Mouse (Mus musculus) spleen, adult 2 months (tissue): ENCODE measurements around the gene Dsp. TPM values are rescaled to one million over a fixed set of nuclear protein-coding genes. Genes with fewer than 3 reads are reported as not detected.

ENCODE experiments used
- DNase-seq, 2 experiments: peaks; one replicate each; pipeline versions ENCODE4 v3.0.0 to v3.0.0-alpha.2; 2012 to 2021; ENCODE audit warnings: low spot score in 2 of 2, low read depth in 1 of 2
- H3K27ac ChIP-seq: fragments of 200-500 bp; 2 replicates; pipeline ENCODE4 v1.5.1; 2012; ENCODE audit warnings: low read length, inconsistent platforms; ENCODE audit not compliant: insufficient read depth
- H3K27me3 ChIP-seq: fragments of 200-500 bp; 2 replicates; pipeline ENCODE4 v1.6.1; 2012; ENCODE audit warnings: mild to moderate bottlenecking, moderate library complexity, low read length, inconsistent platforms; ENCODE audit not compliant: control insufficient read depth, insufficient read depth
- H3K36me3 ChIP-seq: fragments of 200-500 bp; 2 replicates; pipeline ENCODE4 v1.6.1; 2012; ENCODE audit warnings: mild to moderate bottlenecking, low read length, inconsistent platforms; ENCODE audit not compliant: control insufficient read depth, insufficient read depth
- H3K4me1 ChIP-seq: fragments of 200-500 bp; 2 replicates; pipeline ENCODE4 v1.6.1; 2011; ENCODE audit warnings: inconsistent platforms; ENCODE audit not compliant: control insufficient read depth, insufficient read depth, insufficient read length
- H3K4me3 ChIP-seq: fragments of 200-500 bp; 2 replicates; pipeline ENCODE4 v1.5.1; 2011; ENCODE audit warnings: mild to moderate bottlenecking, inconsistent platforms; ENCODE audit not compliant: insufficient read depth, insufficient read length; ENCODE audit errors: extremely low read depth
- CTCF ChIP-seq: fragments of 200-500 bp; IDR thresholded peaks from 2 replicates; pipeline ENCODE4 v1.5.1; 2011; ENCODE audit warnings: mild to moderate bottlenecking, inconsistent platforms; ENCODE audit not compliant: insufficient read depth, insufficient read length, insufficient replicate concordance; ENCODE audit errors: extremely low read depth
- POLR2A ChIP-seq: fragments of 200-500 bp; IDR thresholded peaks from 2 replicates; pipeline ENCODE4 v1.6.1; 2011; ENCODE audit warnings: low read depth, low read length, inconsistent platforms
- WGBS: fragments of 180-500 bp; shearing (Covaris S2); methylation state at CpG from one replicate; pipeline ENCODE4 v1.1.7; 2018; 5-methylcytosine and 5-hydroxymethylcytosine counted together
- polyA plus RNA-seq: library from polyadenylated mRNA; depleted of rRNA; stranded (reverse); fragments of >200 nt; gene quantifications from 2 replicates; pipeline ENCODE4 v1.2.3, GENCODE M21; 2012

The Dsp gene
- polyA plus RNA-seq, 1 experiment = 0.08 TPM

DNA sequence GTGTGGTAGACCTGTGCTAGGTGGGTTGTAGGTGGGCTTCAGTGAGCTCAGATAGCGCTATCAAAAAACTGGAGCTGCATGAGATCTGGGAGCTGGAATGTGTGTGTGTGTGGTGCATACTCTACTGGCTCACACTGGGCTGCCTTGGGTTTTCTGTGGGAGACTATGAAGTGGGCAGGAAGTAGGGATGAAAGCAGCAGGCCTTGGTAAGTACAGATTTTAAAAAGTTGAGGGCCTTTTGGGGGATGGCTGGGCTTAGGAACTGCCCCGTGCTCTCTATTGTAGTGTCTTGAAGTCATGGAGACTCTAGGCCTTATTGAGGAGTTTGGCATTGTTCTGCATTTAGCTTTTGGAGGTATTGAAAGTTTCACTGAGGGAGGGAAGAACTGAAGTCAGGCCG lies 67.6 kb downstream of the Dsp start:
- no peak overlapping the region for H3K27ac ChIP-seq
- WGBS = 96% methylated on average over 3 of the region's 3 CpGs
- TF ChIP-seq CTCF (no peak), POLR2A (no peak)
- no peaks in the 10 kb centered on the region for H3K4me1 ChIP-seq
- no peak overlapping the region for H3K4me3 ChIP-seq
- H3K36me3 ChIP-seq = peaks cover 56% of the 10 kb centered on the region
- DNase-seq = no peak
- H3K27me3 ChIP-seq = no peaks in the 10 kb centered on the region

DNA sequence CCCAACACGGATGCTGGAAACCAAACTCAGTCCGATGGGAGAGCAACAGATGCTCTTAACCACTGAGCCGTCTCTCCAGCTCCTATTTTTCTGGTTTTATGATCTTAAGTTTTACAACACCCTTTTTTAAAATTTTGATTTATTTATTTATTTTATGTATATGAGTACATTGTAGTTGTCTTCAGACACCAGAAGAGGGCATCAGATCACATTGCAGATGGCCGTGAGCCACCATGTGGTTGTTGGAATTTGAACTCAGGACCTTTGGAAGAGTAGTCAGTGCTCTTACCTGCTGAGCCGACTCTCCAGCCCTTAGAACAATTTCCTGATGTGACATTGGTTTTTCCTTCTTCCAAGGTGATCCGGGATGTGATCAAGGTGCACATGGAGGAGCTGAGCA lies 69.2 kb downstream of the Dsp start:
- DNase-seq = no peak
- no peaks in the 10 kb centered on the region for H3K4me1 ChIP-seq
- WGBS = 96% methylated on average over 6 of the region's 6 CpGs
- no peak overlapping the region for H3K4me3 ChIP-seq
- TF ChIP-seq CTCF = no peak
- no peak for TF ChIP-seq POLR2A
- H3K27ac ChIP-seq = no peak overlapping the region
- peaks cover 62% of the 10 kb centered on the region for H3K36me3 ChIP-seq
- no peaks in the 10 kb centered on the region for H3K27me3 ChIP-seq

GRCm38 (mm10) chr13:38230177-38230821 lies 79.2 kb downstream of the Dsp start:
- Histone ChIP-seq H3K27ac (no peak overlapping the region), H3K27me3 (no peaks in the 10 kb centered on the region), H3K4me1 (no peaks in the 10 kb centered on the region), H3K36me3 (peaks cover 14% of the 10 kb centered on the region), H3K4me3 (no peak overlapping the region)
- TF ChIP-seq POLR2A (no peak), CTCF (no peak)
- no peak for DNase-seq
- whole genome bisulfite sequencing = 87% methylated on average over 9 of the region's 9 CpGs

GRCm38 (mm10) chr13:38232411-38232810 lies 81.3 kb downstream of the Dsp start:
- TF ChIP-seq CTCF (no peak), POLR2A (no peak)
- Histone ChIP-seq H3K4me1 (no peaks in the 10 kb centered on the region), H3K36me3 (peaks cover 10% of the 10 kb centered on the region), H3K27ac (no peak overlapping the region), H3K27me3 (no peaks in the 10 kb centered on the region), H3K4me3 (no peak overlapping the region)
- 90% methylated on average over 4 of the region's 4 CpGs for WGBS
- DNase-seq = no peak

DNA sequence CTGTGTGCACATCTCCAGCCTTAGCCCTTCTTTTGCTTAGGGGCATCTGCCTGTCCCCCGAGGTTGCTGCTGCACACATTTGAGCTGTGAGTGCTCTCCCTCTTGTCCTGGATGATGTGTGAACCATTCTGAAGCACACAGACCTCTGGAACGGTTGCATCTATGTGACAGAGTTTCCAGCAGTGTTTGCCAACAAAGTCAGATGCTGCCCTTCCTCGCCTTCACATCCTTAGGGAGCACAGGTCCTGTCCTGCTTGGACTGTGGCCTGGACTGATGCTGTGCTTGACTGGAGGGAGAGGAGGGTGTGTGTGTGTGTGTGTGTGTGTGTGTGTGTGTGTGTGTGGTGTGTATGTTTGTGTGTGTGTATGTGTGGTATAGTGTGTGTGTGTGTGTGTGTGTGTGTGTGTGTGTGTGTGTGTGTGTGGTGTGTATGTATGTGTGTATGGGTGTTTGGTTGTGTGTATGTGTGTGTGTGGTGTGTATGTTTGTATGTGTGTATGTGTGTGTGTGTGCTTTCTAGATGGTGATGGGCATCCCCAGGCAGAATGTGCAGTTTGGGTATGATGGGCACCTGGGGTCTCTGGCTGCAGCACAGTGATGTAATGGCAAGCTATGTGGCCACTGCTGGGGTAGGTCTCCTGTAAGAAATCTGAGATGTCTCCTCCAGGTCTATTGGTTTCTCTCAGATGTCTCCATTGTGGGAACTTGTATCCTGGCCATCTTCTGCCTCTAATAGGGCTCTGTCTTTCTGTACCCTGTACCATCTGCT lies 81.9 kb downstream of the Dsp start:
- Histone ChIP-seq H3K4me3 (no peak overlapping the region), H3K27me3 (no peaks in the 10 kb centered on the region), H3K4me1 (no peaks in the 10 kb centered on the region), H3K36me3 (peaks cover 7% of the 10 kb centered on the region), H3K27ac (no peak overlapping the region)
- TF ChIP-seq CTCF (no peak), POLR2A (no peak)
- 77% methylated on average over 3 of the region's 3 CpGs for WGBS
- DNase-seq = no peak

DNA sequence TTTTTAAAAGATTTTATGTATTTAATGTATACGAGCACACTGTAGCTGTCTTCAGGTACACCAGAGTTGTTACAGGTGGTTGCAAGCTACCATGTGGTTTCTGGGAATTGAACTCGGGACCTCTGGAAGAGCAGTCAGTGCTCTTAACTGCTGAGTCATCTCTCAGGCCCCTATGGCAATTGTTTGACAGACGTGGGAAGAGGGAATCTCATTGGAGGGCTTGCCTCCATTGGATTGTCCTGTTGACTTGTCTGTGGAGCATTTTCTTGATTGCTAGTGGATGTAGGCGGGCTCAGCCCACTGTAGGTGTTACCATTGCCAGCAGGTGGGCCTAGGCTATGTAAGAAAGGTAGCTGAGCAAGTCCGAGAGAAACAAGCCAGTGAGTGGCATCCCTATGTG lies 83.6 kb downstream of the Dsp start:
- 76% methylated on average over 5 of the region's 5 CpGs for WGBS
- no peak overlapping the region for H3K4me3 ChIP-seq
- no peaks in the 10 kb centered on the region for H3K36me3 ChIP-seq
- no peaks in the 10 kb centered on the region for H3K27me3 ChIP-seq
- TF ChIP-seq CTCF (no peak), POLR2A (no peak)
- H3K27ac ChIP-seq = no peak overlapping the region
- DNase-seq = no peak
- no peaks in the 10 kb centered on the region for H3K4me1 ChIP-seq

DNA sequence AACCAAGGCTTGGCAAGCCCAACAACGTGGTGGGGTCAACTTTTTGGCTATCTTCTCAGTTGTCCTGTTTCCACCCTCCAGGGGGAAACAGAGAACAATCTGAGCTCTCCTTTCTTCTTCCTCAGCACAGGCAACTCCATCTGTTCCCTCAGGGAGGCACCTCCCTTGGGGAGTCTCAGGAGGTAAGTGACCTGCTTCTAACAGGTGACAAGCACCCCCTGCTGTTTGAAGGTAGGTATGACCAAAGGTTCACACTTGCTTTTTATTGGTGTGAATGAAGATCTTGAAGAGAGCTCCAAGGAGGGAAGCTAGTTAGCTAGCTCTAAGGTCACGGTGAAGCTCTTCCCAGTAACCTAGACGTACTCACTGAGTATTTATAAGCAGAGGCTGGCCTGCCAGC lies 84.3 kb downstream of the Dsp start:
- 69% methylated on average over 3 of the region's 3 CpGs for WGBS
- Histone ChIP-seq H3K4me1 (no peaks in the 10 kb centered on the region), H3K4me3 (no peak overlapping the region), H3K27me3 (no peaks in the 10 kb centered on the region), H3K27ac (no peak overlapping the region), H3K36me3 (no peaks in the 10 kb centered on the region)
- peak; percentile 2 to 5 for DNase-seq
- TF ChIP-seq POLR2A (no peak), CTCF (peak; percentile 9; the same call in 1 of the 2 replicates)
